Mouse (Mus musculus) liver, adult 2 months (tissue): ENCODE data around the gene Tmem230.

ENCODE experiments used
- CTCF ChIP-seq: fragments of 200-500 bp; IDR thresholded peaks from 2 replicates; pipeline ENCODE4 v1.5.1; 2011; ENCODE audit warnings: low read depth, low read length, control low read depth
- POLR2A ChIP-seq: fragments of 200-500 bp; IDR thresholded peaks from 2 replicates; pipeline ENCODE4 v1.6.1; 2011; ENCODE audit warnings: low read length, control low read depth; ENCODE audit not compliant: insufficient read depth; ENCODE audit errors: extremely low read depth

GRCm38 (mm10) chr2:132284492-132285139 is 37.0 kb upstream of the Tmem230 start:
- TF ChIP-seq POLR2A: no peak
- TF ChIP-seq CTCF: no peak
